Mouse (Mus musculus) heart, embryonic 11.5 days (tissue): ENCODE measurements around the gene Btbd9. TPM values are rescaled to one million over a fixed set of nuclear protein-coding genes. Genes with fewer than 3 reads are reported as not detected.

ENCODE experiments used
- ATAC-seq: fragments of 200-750 bp; cut with Nextera tagmentation; replicated peaks from 2 replicates; pipeline ENCODE4 v1.8.0; 2017; ENCODE audit warnings: moderate library complexity; ENCODE audit not compliant: insufficient number of reproducible peaks, low FRiP score, low TSS enrichment
- H3K27ac ChIP-seq: fragments of 300-500 bp; sonication (generic); 2 replicates; pipeline ENCODE4 v1.5.1; 2014; ENCODE audit warnings: mild to moderate bottlenecking, low read depth, low read length
- H3K27me3 ChIP-seq: fragments of 300-500 bp; sonication (generic); 2 replicates; pipeline ENCODE4 v1.6.1; 2014; ENCODE audit warnings: mild to moderate bottlenecking, low read length, mixed read lengths; ENCODE audit not compliant: control insufficient read depth, insufficient read depth
- H3K36me3 ChIP-seq: fragments of 300-500 bp; sonication (generic); 2 replicates; pipeline ENCODE4 v1.6.1; 2014; ENCODE audit warnings: mild to moderate bottlenecking, low read length, moderate library complexity, mixed read lengths; ENCODE audit not compliant: control insufficient read depth, insufficient read depth
- H3K4me1 ChIP-seq: fragments of 300-500 bp; sonication (generic); 2 replicates; pipeline ENCODE4 v1.6.1; 2014; ENCODE audit warnings: low read length; ENCODE audit not compliant: control insufficient read depth, insufficient read depth
- H3K4me2 ChIP-seq: fragments of 300-500 bp; sonication (generic); 2 replicates; pipeline ENCODE4 v1.6.1; 2014; ENCODE audit warnings: mild to moderate bottlenecking, moderate library complexity
- H3K4me3 ChIP-seq: fragments of 300-500 bp; sonication (generic); 2 replicates; pipeline ENCODE4 v1.5.1; 2014; ENCODE audit warnings: low read depth, low read length
- H3K9ac ChIP-seq: fragments of 300-500 bp; sonication (generic); 2 replicates; pipeline ENCODE4 v1.6.1; 2014; ENCODE audit warnings: mild to moderate bottlenecking, low read depth, low read length, moderate library complexity
- H3K9me3 ChIP-seq: fragments of 300-500 bp; sonication (generic); replicated peaks from 2 replicates; pipeline ENCODE4 v1.6.1; 2016; ENCODE audit warnings: low read length; ENCODE audit not compliant: control insufficient read depth
- WGBS: fragments of 180-500 bp; shearing (Covaris S2); extraction: QIAGEN DNeasy Blood & Tissue Kit; methylation state at CpG from one replicate; pipeline ENCODE4 v1.1.7; 2014; ENCODE audit not compliant: insufficient replicate concordance; 5-methylcytosine and 5-hydroxymethylcytosine counted together
- polyA plus RNA-seq: library from polyadenylated mRNA; unstranded; fragments of >200 nt; fragmentation: Nextera tagmentation; extraction: Ambion mirVana; gene quantifications from 2 replicates; pipeline ENCODE4 v1.2.1, GENCODE M21; 2014

The Btbd9 gene
- polyA plus RNA-seq, 1 experiment from 2014 or later, result 41.9 TPM

DNA sequence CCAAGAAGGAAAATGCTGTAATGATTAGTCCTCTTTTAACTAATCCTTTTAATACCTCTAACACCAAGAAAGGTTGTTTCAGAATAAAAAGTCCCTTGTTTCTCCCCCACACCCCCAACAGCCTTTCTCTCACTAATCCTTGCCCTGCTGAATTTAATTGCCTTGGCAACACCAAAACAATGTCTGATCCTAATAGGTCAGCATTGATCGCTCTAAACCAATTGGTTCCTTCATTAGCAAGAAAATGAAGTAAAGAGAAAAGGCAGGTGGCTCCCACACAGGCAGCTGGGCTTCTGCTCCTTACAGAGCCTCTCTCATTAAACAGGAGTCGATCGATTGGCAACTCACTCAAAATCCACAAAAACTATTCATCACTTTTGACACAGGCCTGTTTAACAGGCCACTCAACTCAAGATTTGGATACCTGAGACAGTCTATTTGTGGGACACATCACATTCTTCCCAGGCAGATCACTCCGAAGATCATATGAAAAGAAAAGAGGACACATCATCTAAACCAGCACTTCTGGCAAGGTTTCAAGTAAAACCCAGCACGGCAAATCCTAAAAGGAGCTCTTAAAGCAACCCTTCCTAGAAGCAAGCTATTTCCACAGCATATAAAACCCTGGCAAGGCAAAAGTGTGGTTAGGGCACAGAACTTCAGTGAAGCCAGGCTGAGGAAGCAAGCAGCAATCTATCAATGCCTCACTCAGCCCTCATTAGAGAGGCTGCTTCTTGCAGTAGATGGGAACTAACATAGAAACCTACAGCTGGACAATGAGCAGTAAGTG is 197.9 kb downstream of the Btbd9 start:
- H3K4me1 ChIP-seq, result no peaks in the 10 kb centered on the region
- ATAC-seq, result no peak
- no peak overlapping the region for H3K4me2 ChIP-seq
- H3K27me3 ChIP-seq, result no peaks in the 10 kb centered on the region
- H3K27ac ChIP-seq, result no peak overlapping the region
- no peak overlapping the region for H3K9ac ChIP-seq
- no peaks in the 10 kb centered on the region for H3K9me3 ChIP-seq
- H3K36me3 ChIP-seq, result no peaks in the 10 kb centered on the region
- 64% methylated on average over 5 of the region's 5 CpGs for WGBS
- no peak overlapping the region for H3K4me3 ChIP-seq

DNA sequence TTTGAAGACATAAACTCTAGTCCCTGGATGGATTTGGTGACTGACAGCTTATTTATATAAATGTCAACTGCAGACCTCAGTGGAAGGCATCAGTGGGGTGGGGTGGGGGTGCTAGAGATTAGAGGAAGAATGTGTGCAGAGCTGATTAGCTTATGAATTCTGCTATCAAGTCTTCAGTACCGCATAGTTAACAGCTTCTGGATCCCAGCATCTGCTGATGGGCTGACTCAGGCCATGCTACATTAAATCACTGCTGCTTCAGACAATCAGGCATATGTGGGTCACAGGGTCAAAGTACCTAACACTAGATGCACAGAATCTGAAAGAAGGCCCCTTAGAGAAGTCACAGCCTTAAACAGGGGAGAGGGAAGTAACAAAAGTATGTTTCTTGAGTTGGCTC is 198.5 kb downstream of the Btbd9 start:
- H3K36me3 ChIP-seq, result no peaks in the 10 kb centered on the region
- H3K27me3 ChIP-seq, result no peaks in the 10 kb centered on the region
- no peaks in the 10 kb centered on the region for H3K4me1 ChIP-seq
- ATAC-seq, result no peak
- no peak overlapping the region for H3K4me2 ChIP-seq
- no peak overlapping the region for H3K9ac ChIP-seq
- 14% methylated on average over 1 of the region's 1 CpGs for WGBS
- no peak overlapping the region for H3K27ac ChIP-seq
- H3K9me3 ChIP-seq, result no peaks in the 10 kb centered on the region
- no peak overlapping the region for H3K4me3 ChIP-seq

DNA sequence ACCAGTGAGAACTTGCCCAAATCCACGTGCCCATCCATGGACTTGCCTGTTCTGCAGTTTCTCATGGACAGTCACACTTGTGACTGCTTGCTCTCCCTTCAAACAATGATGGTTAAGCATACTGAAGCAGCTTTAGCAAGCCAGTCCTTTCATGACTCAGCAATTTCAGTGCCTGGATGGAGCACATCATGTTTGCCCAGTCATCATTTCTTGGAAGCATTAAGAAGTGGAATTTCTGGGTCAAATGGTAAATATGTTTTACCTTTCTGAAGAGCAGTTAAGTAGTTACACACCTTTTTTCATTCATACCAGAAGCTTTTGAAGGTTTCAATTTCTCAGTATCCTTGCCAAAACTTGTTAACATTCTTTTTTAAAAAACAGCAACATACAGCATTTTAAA is 201.2 kb downstream of the Btbd9 start:
- Histone ChIP-seq H3K4me2 (no peak overlapping the region), H3K36me3 (no peaks in the 10 kb centered on the region), H3K4me3 (no peak overlapping the region), H3K9me3 (no peaks in the 10 kb centered on the region), H3K27me3 (no peaks in the 10 kb centered on the region), H3K27ac (no peak overlapping the region), H3K9ac (no peak overlapping the region), H3K4me1 (no peaks in the 10 kb centered on the region)
- no peak for ATAC-seq
- WGBS, result 81% methylated on average over 1 of the region's 1 CpGs

GRCm38 (mm10) chr17:30368559-30368958 is 207.7 kb downstream of the Btbd9 start:
- Histone ChIP-seq H3K4me1 (peaks cover 6% of the 10 kb centered on the region), H3K27me3 (no peaks in the 10 kb centered on the region), H3K9me3 (no peaks in the 10 kb centered on the region), H3K27ac (no peak overlapping the region), H3K36me3 (no peaks in the 10 kb centered on the region), H3K4me3 (no peak overlapping the region), H3K4me2 (no peak overlapping the region), H3K9ac (no peak overlapping the region)
- ATAC-seq, result no peak
- WGBS, result 38% methylated on average over 2 of the region's 2 CpGs

DNA sequence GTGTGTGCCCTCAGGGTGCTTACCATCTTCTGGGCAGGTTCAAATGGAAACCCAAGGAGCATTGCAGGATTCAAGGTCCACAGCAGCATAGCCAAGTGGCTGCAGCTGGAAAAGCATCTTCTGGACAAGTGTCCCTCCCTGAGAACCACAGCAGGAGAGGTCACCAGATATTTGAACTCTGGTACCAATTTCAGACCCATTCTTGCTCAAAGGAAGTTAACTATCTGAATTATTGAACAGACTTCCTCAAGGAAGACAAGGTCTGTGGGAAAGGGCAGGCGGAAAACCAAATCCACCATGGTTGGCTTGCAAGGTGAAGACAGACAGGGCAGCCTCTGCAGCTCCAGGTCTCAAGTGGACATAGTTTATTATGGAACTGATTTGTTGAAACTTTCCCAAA is 211.6 kb downstream of the Btbd9 start:
- WGBS, result 95% methylated on average over 1 of the region's 1 CpGs
- no peaks in the 10 kb centered on the region for H3K27me3 ChIP-seq

GRCm38 (mm10) chr17:30363365-30363764 is 212.9 kb downstream of the Btbd9 start:
- no peaks in the 10 kb centered on the region for H3K27me3 ChIP-seq
- no peak overlapping the region for H3K27ac ChIP-seq
- 64% methylated on average over 5 of the region's 5 CpGs for WGBS
- no peak overlapping the region for H3K4me3 ChIP-seq
- no peak overlapping the region for H3K9ac ChIP-seq
- H3K36me3 ChIP-seq, result no peaks in the 10 kb centered on the region
- peaks cover 9% of the 10 kb centered on the region for H3K4me1 ChIP-seq
- no peaks in the 10 kb centered on the region for H3K9me3 ChIP-seq
- no peak for ATAC-seq
- no peak overlapping the region for H3K4me2 ChIP-seq

More for the DNA sequence above, 211.6 kb downstream of the Btbd9 start:
- Histone ChIP-seq H3K9ac (no peak overlapping the region), H3K4me1 (peaks cover 13% of the 10 kb centered on the region), H3K9me3 (no peaks in the 10 kb centered on the region), H3K4me3 (no peak overlapping the region), H3K36me3 (no peaks in the 10 kb centered on the region), H3K4me2 (no peak overlapping the region), H3K27ac (no peak overlapping the region)
- no peak for ATAC-seq

DNA sequence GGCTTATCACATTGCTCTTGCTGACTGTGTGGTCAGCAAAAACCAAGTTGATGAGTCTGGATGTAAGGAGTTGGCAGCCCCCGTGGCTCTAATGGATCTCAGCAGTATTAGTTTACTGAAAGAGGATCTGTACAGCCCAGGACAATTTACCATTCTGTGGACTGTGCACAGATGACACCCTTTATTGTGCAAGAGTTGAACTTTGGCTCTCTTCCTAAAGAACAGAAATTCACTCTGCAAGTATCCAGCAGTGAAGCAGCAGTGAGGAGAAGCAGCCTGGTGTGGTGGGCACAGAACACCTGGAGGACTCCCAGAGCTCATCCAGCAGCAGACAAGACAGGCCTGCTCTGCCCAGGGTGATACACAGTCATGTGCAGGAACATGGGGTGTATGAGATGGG is 215.6 kb downstream of the Btbd9 start:
- H3K9me3 ChIP-seq, result no peaks in the 10 kb centered on the region
- H3K9ac ChIP-seq, result no peak overlapping the region
- H3K27ac ChIP-seq, result no peak overlapping the region
- H3K36me3 ChIP-seq, result no peaks in the 10 kb centered on the region
- H3K27me3 ChIP-seq, result no peaks in the 10 kb centered on the region
- 42% methylated on average over 1 of the region's 1 CpGs for WGBS
- ATAC-seq, result no peak
- peaks cover 9% of the 10 kb centered on the region; the same call in 1 of the 2 replicates for H3K4me1 ChIP-seq
- no peak overlapping the region for H3K4me3 ChIP-seq
- no peak overlapping the region for H3K4me2 ChIP-seq

DNA sequence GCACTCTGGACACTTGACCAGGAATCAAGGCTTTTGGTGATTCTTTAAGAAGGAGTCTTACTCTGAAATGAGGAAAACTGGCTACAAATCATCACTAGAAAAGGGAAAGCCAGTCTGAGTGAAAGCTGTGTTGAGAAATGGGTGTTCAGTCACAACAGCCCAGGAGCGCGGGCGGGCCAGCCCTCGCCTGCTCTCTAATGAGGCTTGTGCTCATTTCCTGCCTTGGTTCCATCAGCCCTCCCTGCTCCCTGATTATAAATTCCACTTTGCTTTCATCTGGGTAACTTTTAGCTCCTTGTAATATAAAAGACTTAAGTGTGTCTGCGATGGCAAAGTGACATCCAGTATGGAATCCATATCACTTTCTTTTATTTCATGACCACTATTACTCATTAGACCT is 216.9 kb downstream of the Btbd9 start:
- H3K27ac ChIP-seq, result no peak overlapping the region
- H3K9me3 ChIP-seq, result no peaks in the 10 kb centered on the region
- no peak overlapping the region for H3K4me3 ChIP-seq
- H3K4me1 ChIP-seq, result peaks cover 9% of the 10 kb centered on the region
- H3K36me3 ChIP-seq, result no peaks in the 10 kb centered on the region
- no peaks in the 10 kb centered on the region for H3K27me3 ChIP-seq
- H3K4me2 ChIP-seq, result no peak overlapping the region
- WGBS, result 81% methylated on average over 5 of the region's 5 CpGs
- H3K9ac ChIP-seq, result no peak overlapping the region
- no peak for ATAC-seq

DNA sequence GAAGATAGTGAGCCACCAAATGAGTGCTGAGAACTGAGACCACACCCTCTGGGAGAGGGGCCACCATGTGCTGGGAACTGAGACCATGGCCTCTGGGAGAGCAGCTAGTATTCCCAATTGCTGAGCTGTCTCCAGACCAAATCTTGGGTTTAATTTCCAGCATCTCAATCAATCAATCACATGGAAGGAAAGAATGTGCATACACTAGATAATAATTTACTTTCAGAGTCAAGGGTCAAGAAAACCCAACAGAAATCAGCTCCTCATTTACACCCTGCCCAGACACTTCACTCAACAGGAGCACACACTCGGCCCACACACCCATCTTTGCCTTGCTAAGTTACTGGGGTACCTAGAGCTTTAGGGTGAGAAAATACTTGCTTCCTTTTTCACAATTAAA is 220.9 kb downstream of the Btbd9 start:
- H3K36me3 ChIP-seq, result no peaks in the 10 kb centered on the region
- no peak for ATAC-seq

More for the DNA sequence above, 220.9 kb downstream of the Btbd9 start:
- no peak overlapping the region for H3K27ac ChIP-seq
- WGBS, result 78% methylated on average over 1 of the region's 1 CpGs
- H3K4me3 ChIP-seq, result no peak overlapping the region
- no peaks in the 10 kb centered on the region for H3K27me3 ChIP-seq
- H3K4me1 ChIP-seq, result peaks cover 3% of the 10 kb centered on the region
- no peak overlapping the region for H3K4me2 ChIP-seq
- no peaks in the 10 kb centered on the region for H3K9me3 ChIP-seq
- H3K9ac ChIP-seq, result no peak overlapping the region
